ENCODE assay signal across 9 mouse cellular contexts in the genomic region with DNA sequence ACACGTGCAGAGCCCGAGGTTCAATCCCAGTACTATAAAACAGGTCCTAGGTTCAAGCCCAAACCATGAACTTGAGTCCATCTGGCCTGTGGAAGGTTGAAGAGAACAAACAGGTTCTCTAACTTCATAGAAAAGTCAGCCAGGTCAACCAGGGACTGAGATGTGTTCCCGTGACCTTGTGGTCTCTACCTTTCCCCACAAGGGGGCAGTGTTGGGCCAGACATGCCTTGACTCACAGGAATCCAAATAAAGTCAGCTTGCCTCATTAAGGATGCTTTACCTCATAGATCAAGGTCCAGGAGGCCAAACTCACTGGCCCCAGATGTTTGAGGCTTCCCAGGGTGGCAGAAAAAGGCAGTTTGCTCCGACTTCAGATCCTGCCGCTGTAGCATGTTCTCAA. TPM values are rescaled to one million over a fixed set of nuclear protein-coding genes. Genes with fewer than 3 reads are reported as not detected.
DNase-seq lines count a peak whose midpoint lies in the region; TF ChIP-seq lines count a peak whose summit lies in the region.
"Had no signal": no experiment of that assay in that cellular context is flagged by ENCODE, and none has a peak within 500 bp of the region (broad histone marks: within the 10 kb centered on the region; RNA-seq: fewer than 3 reads in every experiment).

No protein-coding gene starts in this region.

- H3K27ac ChIP-seq in ES-Bruce4 (ENCODE audit: insufficient read depth, low read length), result no peak overlapping the region
- H3K27ac ChIP-seq: limb, embryonic 15.5 days had no signal

- no peaks in the 10 kb centered on the region for H3K4me1 ChIP-seq in ES-Bruce4 (ENCODE audit: control insufficient read depth, insufficient read depth, low read length)
- no peaks in the 10 kb centered on the region; the same call in 1 of the 2 replicates for H3K4me1 ChIP-seq in lung, adult 2 months (ENCODE audit: control insufficient read depth, insufficient read depth, low read length)
- H3K4me1 ChIP-seq: limb, embryonic 15.5 days had no signal

- peak; percentile 81 for TF ChIP-seq CTCF in ES-Bruce4 (IDR thresholded peaks at IDR 0.05; ENCODE audit: low read depth, low read length)
- peak; percentile 95 for TF ChIP-seq CTCF in lung, adult 2 months (IDR thresholded peaks at IDR 0.05; ENCODE audit: insufficient read depth, low read length)

- DNase-seq in 3T3-L1 (ENCODE audit: low read depth, low spot score), result peak; percentile 78
- DNase-seq in c-Kit-positive CD71-positive TER-119-positive erythroid progenitor cells, embryonic 14.5 days (ENCODE audit: low spot score), result peak; percentile 68
- peak; percentile 17 to 50 for DNase-seq in frontal cortex, postnatal 10 days (ENCODE audit: low spot score in 2 of 2)
- DNase-seq in kidney, postnatal 4 days, result peak; percentile 81 to 84
- DNase-seq in lung, adult 2 months, result peak; percentile 75
- DNase-seq in right cerebral cortex, postnatal 14 days, result peak; percentile 67
- peak; percentile 74 for DNase-seq in yolk sac, embryonic 10.5 days (ENCODE audit: low spot score)

- H3K4me3 ChIP-seq in ES-Bruce4 (ENCODE audit: low read depth, low read length), result no peak overlapping the region
- H3K4me3 ChIP-seq in lung, adult 2 months (replicated peaks; ENCODE audit: extremely low read depth, low read depth, low read length), result no peak overlapping the region
- H3K4me3 ChIP-seq: limb, embryonic 15.5 days had no signal

- no peak overlapping the region for H3K9ac ChIP-seq in ES-Bruce4 (ENCODE audit: low read depth, poor library complexity, severe bottlenecking)
- H3K9ac ChIP-seq: limb, embryonic 15.5 days had no signal

- no peak for TF ChIP-seq EP300 in ES-Bruce4 (IDR thresholded peaks at IDR 0.05; ENCODE audit: insufficient read depth, low read depth, low read length)

- TF ChIP-seq POLR2A in ES-Bruce4 (IDR thresholded peaks at IDR 0.05; ENCODE audit: insufficient read depth, low read length), result no peak
- TF ChIP-seq POLR2A in lung, adult 2 months (IDR thresholded peaks at IDR 0.05; ENCODE audit: borderline replicate concordance, extremely low read depth, low read depth, low read length), result no peak

- no peaks in the 10 kb centered on the region for H3K36me3 ChIP-seq in ES-Bruce4 (ENCODE audit: control insufficient read depth, insufficient read depth, low read length, poor library complexity, severe bottlenecking)
- H3K36me3 ChIP-seq: limb, embryonic 15.5 days had no signal

- H3K9me3 ChIP-seq in ES-Bruce4 (replicated peaks; ENCODE audit: control insufficient read depth, insufficient read depth, low read length, poor library complexity, severe bottlenecking), result peaks cover under 1% of the 10 kb centered on the region; the same call in 1 of the 2 replicates
- H3K9me3 ChIP-seq: limb, embryonic 15.5 days had no signal

- WGBS in lung, adult 2 months, result 21% methylated on average over 5 of the region's 5 CpGs

- no peaks in the 10 kb centered on the region for H3K27me3 ChIP-seq in ES-Bruce4 (ENCODE audit: control insufficient read depth, insufficient read depth, low read length, poor library complexity, severe bottlenecking)
- H3K27me3 ChIP-seq: limb, embryonic 15.5 days had no signal

RNA-seq across cellular contexts. Expression of a gene that starts 11.1 kb away (rescaled TPM):
- not detected in 2 replicates for polyA plus RNA-seq in ES-Bruce4 (2011; ENCODE audit: insufficient read depth, insufficient read length, low read depth, missing spikeins)
- 565 and 735 TPM in 2 replicates for polyA plus RNA-seq in lung, adult 2 months (2012; rRNA removed)
- polyA plus RNA-seq: limb, embryonic 15.5 days had no signal

RNA-seq across cellular contexts. Expression of a gene that starts 22.3 kb away (rescaled TPM):
- 5.2 and 7.4 TPM in 2 replicates for polyA plus RNA-seq in ES-Bruce4 (2011; ENCODE audit: insufficient read depth, insufficient read length, low read depth, missing spikeins)
- polyA plus RNA-seq in lung, adult 2 months (2012; rRNA removed), result 41.0 and 56.3 TPM in 2 replicates

RNA-seq across cellular contexts. Expression of a gene that starts 41.7 kb away (rescaled TPM):
- polyA plus RNA-seq in ES-Bruce4 (2011; ENCODE audit: insufficient read depth, insufficient read length, low read depth, missing spikeins), result 8.3 and 10.9 TPM in 2 replicates
- polyA plus RNA-seq in lung, adult 2 months (2012; rRNA removed), result 8.9 TPM in 2 replicates

Comparison
In these comparisons a context has a peak if more than half of its experiments do, and no peak if none do; other contexts are left out.
1. RNA of a gene that starts 11.1 kb away (polyA plus RNA-seq): 565 to 735 TPM in lung, adult 2 months; not detected in ES-Bruce4; every median in the first group is over 100 times any median in the second.
2. Peak in every context shown above with its lines, with median percentiles within 50 percentile points of each other: DNase-seq.